Mouse (Mus musculus): ENCODE measurements around the gene Ramp2.

- TF ChIP-seq CTCF (IDR thresholded peaks at IDR 0.05; ENCODE audit: low read depth) (no peak), EP300 (optimal IDR thresholded peaks at IDR 0.05) (no peak)
These were observed 49.4 kb downstream of the Ramp2 start for GRCm38 (mm10) chr11:101295191-101295590.

Data from stomach, postnatal 0 days (tissue).